Comparison of ENCODE assay signal across 9 mouse cellular contexts in genomic region chr11:58640272-58640867, GRCm38 (mm10). TPM values are rescaled to one million over a fixed set of nuclear protein-coding genes. Genes with fewer than 3 reads are reported as not detected.
A peak's percentile ranks its signal among the peaks of the same experiment; 100 is the strongest.
DNase-seq lines count a peak whose midpoint lies in the region; ATAC-seq and TF ChIP-seq lines count a peak whose summit lies in the region.
"Had no signal": no experiment of that assay in that cellular context is flagged by ENCODE, and none has a peak within 500 bp of the region (broad histone marks: within the 10 kb centered on the region; RNA-seq: fewer than 3 reads in every experiment).

Trim58 (plus strand) TSS chr11:58640465.

- H3K27me3 ChIP-seq in heart, embryonic 16.5 days (ENCODE audit: control insufficient read depth, insufficient read depth, low read length) = peaks cover 26% of the 10 kb centered on the region
- peaks cover 3% of the 10 kb centered on the region; the same call in 1 of the 2 replicates for H3K27me3 ChIP-seq in liver, embryonic 11.5 days (replicated peaks; ENCODE audit: control insufficient read depth, insufficient read depth, low read length)
- peaks cover 6% of the 10 kb centered on the region for H3K27me3 ChIP-seq in small intestine, adult 2 months (ENCODE audit: control insufficient read depth, insufficient read depth, low read length)

- peak; percentile 24 for DNase-seq in gastrocnemius, adult 2 months
- DNase-seq in gastrocnemius, adult 8-10 months (ENCODE audit: low spot score in 2 of 2) = no peak
- DNase-seq in 416B (ENCODE audit: low read depth) = peak; percentile 83
- DNase-seq in cerebellum, postnatal 36 days = peak; percentile 6
- peak; percentile 69 for DNase-seq in liver, embryonic 11.5 days (ENCODE audit: low spot score)
- DNase-seq in ovary, postnatal 14 days (ENCODE audit: low spot score) = no peak

- ATAC-seq in heart, embryonic 16.5 days (replicated peaks; ENCODE audit: extremely low read depth, insufficient read depth, low FRiP score) = no peak
- ATAC-seq in liver, embryonic 11.5 days (replicated peaks; ENCODE audit: low FRiP score) = peak; percentile 43

- no peaks in the 10 kb centered on the region for H3K36me3 ChIP-seq in heart, embryonic 16.5 days (ENCODE audit: control insufficient read depth, insufficient read depth)
- H3K36me3 ChIP-seq in liver, embryonic 11.5 days (ENCODE audit: control insufficient read depth, insufficient read depth, low read length) = no peaks in the 10 kb centered on the region
- no peaks in the 10 kb centered on the region for H3K36me3 ChIP-seq in small intestine, adult 2 months (ENCODE audit: control insufficient read depth, insufficient read depth, low read length)
- H3K36me3 ChIP-seq: G1E had no signal

- no peaks in the 10 kb centered on the region for H3K9me3 ChIP-seq in heart, embryonic 16.5 days (replicated peaks; ENCODE audit: control insufficient read depth, low read length)
- H3K9me3 ChIP-seq in liver, embryonic 11.5 days (ENCODE audit: control insufficient read depth, low read length) = no peaks in the 10 kb centered on the region
- H3K9me3 ChIP-seq: G1E had no signal

- H3K4me3 ChIP-seq in gastrocnemius, adult 2 months = peak within 1 kb of the TSS; percentile 53
- peak within 1 kb of the TSS; percentile 37 for H3K4me3 ChIP-seq in heart, embryonic 16.5 days (ENCODE audit: low read length)
- peak within 1 kb of the TSS; percentile 64 for H3K4me3 ChIP-seq in liver, embryonic 11.5 days (ENCODE audit: low read depth, low read length)
- peak within 1 kb of the TSS; percentile 27 for H3K4me3 ChIP-seq in small intestine, adult 2 months (ENCODE audit: low read depth, low read length)

- H3K4me2 ChIP-seq in heart, embryonic 16.5 days (ENCODE audit: low read depth, low read length) = peak within 1 kb of the TSS; percentile 73
- H3K4me2 ChIP-seq in liver, embryonic 11.5 days = peak within 1 kb of the TSS; percentile 90

- 2% methylated on average over 34 of the region's 34 CpGs for WGBS in heart, embryonic 16.5 days
- WGBS in liver, embryonic 11.5 days = 3% methylated on average over 34 of the region's 34 CpGs
- WGBS in small intestine, adult 2 months = 2% methylated on average over 34 of the region's 34 CpGs

- TF ChIP-seq CTCF in gastrocnemius, adult 2 months (IDR thresholded peaks at IDR 0.05) = no peak
- TF ChIP-seq CTCF in small intestine, adult 2 months (IDR thresholded peaks at IDR 0.05; ENCODE audit: extremely low read depth, insufficient read length, insufficient replicate concordance, low read depth, low read length) = no peak

- peak within 1 kb of the TSS; percentile 2 for H3K9ac ChIP-seq in heart, embryonic 16.5 days (ENCODE audit: low read length)
- peak within 1 kb of the TSS; percentile 91 for H3K9ac ChIP-seq in liver, embryonic 11.5 days (ENCODE audit: low read depth, low read length)

- TF ChIP-seq POLR2A in small intestine, adult 2 months (IDR thresholded peaks at IDR 0.05; ENCODE audit: low read depth, low read length) = no peak

- H3K4me1 ChIP-seq in heart, embryonic 16.5 days (ENCODE audit: control insufficient read depth, insufficient read depth, low read length) = peaks cover 6% of the 10 kb centered on the region; the same call in 1 of the 2 replicates
- peaks cover 13% of the 10 kb centered on the region for H3K4me1 ChIP-seq in liver, embryonic 11.5 days (replicated peaks; ENCODE audit: control insufficient read depth, insufficient read depth, low read length)
- peaks cover 6% of the 10 kb centered on the region for H3K4me1 ChIP-seq in small intestine, adult 2 months (ENCODE audit: control insufficient read depth, insufficient read depth, insufficient read length, low read length)

- intact Hi-C loops in gastrocnemius, adult 2 months (cut with DNase I) = no loop called here

- H3K27ac ChIP-seq in gastrocnemius, adult 2 months = no peak within 1 kb of the TSS
- no peak within 1 kb of the TSS for H3K27ac ChIP-seq in heart, embryonic 16.5 days (ENCODE audit: low read length)
- peak within 1 kb of the TSS; percentile 98 for H3K27ac ChIP-seq in liver, embryonic 11.5 days (ENCODE audit: low read depth, low read length)
- no peak within 1 kb of the TSS for H3K27ac ChIP-seq in small intestine, adult 2 months (ENCODE audit: insufficient read depth, low read depth, low read length)

RNA-seq across cellular contexts. Expression of gene Trim58, which starts in this region (rescaled TPM):
- total RNA-seq in gastrocnemius, adult 2 months (2021) = not detected
- total RNA-seq in gastrocnemius, adult 8-10 months (2022) = not detected
- 0.07 TPM in 1 of 2 replicates, not detected in the other for polyA plus RNA-seq in heart, embryonic 16.5 days (2015; fragmentation: Nextera tagmentation; extraction: Ambion mirVana)
- 5.6 and 6.4 TPM in 2 replicates for polyA plus RNA-seq in liver, embryonic 11.5 days (2014; fragmentation: Nextera tagmentation; extraction: Ambion mirVana)
- 0.05 TPM in 1 of 2 replicates, not detected in the other for polyA plus RNA-seq in small intestine, adult 2 months (2012; rRNA removed)
- polyA plus RNA-seq: G1E had no signal

Comparison
In these comparisons a context has a peak if more than half of its experiments do, and no peak if none do; other contexts are left out.
1. Peak in DNase-seq and H3K4me3 ChIP-seq in gastrocnemius, adult 2 months; RNA of the gene not detected or under 1 TPM.
2. DNase-seq: peak in 416B (single experiment), cerebellum, postnatal 36 days (2 of 2) and liver, embryonic 11.5 days (single experiment); none in gastrocnemius, adult 8-10 months (0 of 2) and ovary, postnatal 14 days (single experiment).
3. Peak in every context shown above with its lines, with median percentiles within 50 percentile points of each other: H3K4me3 ChIP-seq.